Comparison of ENCODE assay signal across 10 mouse cellular contexts in the genomic region with DNA sequence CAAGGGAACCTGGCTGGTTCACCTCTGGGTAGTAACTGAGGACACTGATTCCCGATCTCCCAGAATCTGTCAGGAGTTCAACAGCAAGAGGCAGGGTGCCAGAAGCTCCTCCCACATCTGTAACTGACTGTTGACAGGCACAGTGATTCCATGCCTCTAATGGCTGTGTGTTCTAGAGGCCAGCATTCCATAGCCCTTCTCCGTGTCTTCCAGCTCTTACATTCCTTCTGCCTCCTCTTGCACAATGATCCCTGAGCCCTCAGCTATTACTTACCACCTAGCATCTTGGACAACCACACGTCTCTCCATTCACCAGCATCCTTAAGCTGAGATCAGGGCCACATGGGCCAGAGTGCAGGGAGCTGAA.
A peak's percentile ranks its signal among the peaks of the same experiment; 100 is the strongest.
DNase-seq lines count a peak whose midpoint lies in the region; ATAC-seq and TF ChIP-seq lines count a peak whose summit lies in the region.
"Had no signal": no experiment of that assay in that cellular context is flagged by ENCODE, and none has a peak within 500 bp of the region (broad histone marks: within the 10 kb centered on the region; RNA-seq: fewer than 3 reads in every experiment).

No protein-coding gene starts in this region.

- TF ChIP-seq CTCF in kidney, adult 2 months (conservative IDR thresholded peaks at IDR 0.05; ENCODE audit: insufficient read depth, insufficient read length, low read depth, low read length) = no peak
- no peak for TF ChIP-seq CTCF in lung, postnatal 0 days (IDR thresholded peaks at IDR 0.05)
- no peak for TF ChIP-seq CTCF in midbrain, postnatal 0 days (IDR thresholded peaks at IDR 0.05)

- H3K4me2 ChIP-seq in kidney, embryonic 14.5 days (replicated peaks; ENCODE audit: low read depth, low read length) = no peak overlapping the region
- H3K4me2 ChIP-seq in heart, embryonic 11.5 days = 0 out of 2 replicates have a peak overlapping the region, but pooled peaks have one; percentile 15
- no peak overlapping the region for H3K4me2 ChIP-seq in lung, postnatal 0 days (replicated peaks; ENCODE audit: low read depth, low read length)
- H3K4me2 ChIP-seq in midbrain, postnatal 0 days (ENCODE audit: low read depth, low read length, poor library complexity, severe bottlenecking) = no peak overlapping the region
- H3K4me2 ChIP-seq: hindbrain, embryonic 15.5 days; neural tube, embryonic 12.5 days had no signal

- H3K4me1 ChIP-seq in kidney, embryonic 14.5 days (ENCODE audit: control insufficient read depth, insufficient read depth, low read length) = peaks cover 28% of the 10 kb centered on the region
- H3K4me1 ChIP-seq in kidney, adult 2 months (ENCODE audit: control insufficient read depth, insufficient read depth, low read length) = no peaks in the 10 kb centered on the region
- H3K4me1 ChIP-seq in heart, embryonic 11.5 days (ENCODE audit: control insufficient read depth, insufficient read depth, low read length) = peaks cover 14% of the 10 kb centered on the region
- H3K4me1 ChIP-seq in lung, postnatal 0 days (ENCODE audit: insufficient read depth, low read depth, low read length) = no peaks in the 10 kb centered on the region
- no peaks in the 10 kb centered on the region for H3K4me1 ChIP-seq in midbrain, postnatal 0 days (ENCODE audit: insufficient read depth, low read length)

- no peak for DNase-seq in kidney, adult 2 months
- peak; percentile 34 for DNase-seq in Muller cell, postnatal 12 days (ENCODE audit: inconsistent ontology term)
- DNase-seq in lung, postnatal 0 days (ENCODE audit: low spot score) = peak; percentile 81
- DNase-seq in midbrain, postnatal 0 days (ENCODE audit: low spot score) = no peak
- DNase-seq: cerebellum, adult 18-20 months had no signal

- no peak overlapping the region for H3K27ac ChIP-seq in kidney, embryonic 14.5 days (ENCODE audit: low read depth, low read length)
- no peak overlapping the region for H3K27ac ChIP-seq in kidney, adult 2 months (ENCODE audit: insufficient read depth, low read depth, low read length)
- H3K27ac ChIP-seq in heart, embryonic 11.5 days (ENCODE audit: low read depth, low read length) = no peak overlapping the region
- H3K27ac ChIP-seq in lung, postnatal 0 days (ENCODE audit: low read length) = no peak overlapping the region
- no peak overlapping the region for H3K27ac ChIP-seq in midbrain, postnatal 0 days (ENCODE audit: low read depth, low read length)
- H3K27ac ChIP-seq: hindbrain, embryonic 15.5 days; neural tube, embryonic 12.5 days had no signal

- no peaks in the 10 kb centered on the region for H3K9me3 ChIP-seq in kidney, embryonic 14.5 days (ENCODE audit: control insufficient read depth, low read length)
- H3K9me3 ChIP-seq in heart, embryonic 11.5 days (replicated peaks; ENCODE audit: control insufficient read depth, low read length) = no peaks in the 10 kb centered on the region
- H3K9me3 ChIP-seq in lung, postnatal 0 days (ENCODE audit: low read length) = no peaks in the 10 kb centered on the region
- no peaks in the 10 kb centered on the region for H3K9me3 ChIP-seq in midbrain, postnatal 0 days (ENCODE audit: low read length)
- H3K9me3 ChIP-seq: hindbrain, embryonic 15.5 days; neural tube, embryonic 12.5 days had no signal

- H3K4me3 ChIP-seq in kidney, embryonic 14.5 days (ENCODE audit: low read length) = no peak overlapping the region
- no peak overlapping the region for H3K4me3 ChIP-seq in kidney, adult 2 months (ENCODE audit: insufficient read depth, low read depth, low read length)
- no peak overlapping the region for H3K4me3 ChIP-seq in heart, embryonic 11.5 days (ENCODE audit: low read depth, low read length)
- no peak overlapping the region for H3K4me3 ChIP-seq in lung, postnatal 0 days (ENCODE audit: low read depth, low read length)
- no peak overlapping the region for H3K4me3 ChIP-seq in midbrain, postnatal 0 days (ENCODE audit: low read depth, low read length)
- H3K4me3 ChIP-seq: hindbrain, embryonic 15.5 days; neural tube, embryonic 12.5 days had no signal

- no peak overlapping the region for H3K9ac ChIP-seq in kidney, embryonic 14.5 days (ENCODE audit: low read depth, low read length)
- no peak overlapping the region for H3K9ac ChIP-seq in heart, embryonic 11.5 days (ENCODE audit: low read depth, low read length)
- H3K9ac ChIP-seq in lung, postnatal 0 days (replicated peaks; ENCODE audit: low read depth) = no peak overlapping the region
- no peak overlapping the region for H3K9ac ChIP-seq in midbrain, postnatal 0 days (replicated peaks; ENCODE audit: low read length, poor library complexity, severe bottlenecking)
- H3K9ac ChIP-seq: hindbrain, embryonic 15.5 days; neural tube, embryonic 12.5 days had no signal

- TF ChIP-seq POLR2A in kidney, adult 2 months (IDR thresholded peaks at IDR 0.05; ENCODE audit: low read depth, low read length) = no peak

- no peak for TF ChIP-seq EP300 in lung, postnatal 0 days (IDR thresholded peaks at IDR 0.05)

- WGBS in kidney, embryonic 14.5 days = 18% methylated on average over 3 of the region's 3 CpGs
- 24% methylated on average over 3 of the region's 3 CpGs for WGBS in kidney, adult 2 months
- 17% methylated on average over 3 of the region's 3 CpGs for WGBS in heart, embryonic 11.5 days (ENCODE audit: insufficient replicate concordance)
- WGBS in lung, postnatal 0 days = 15% methylated on average over 3 of the region's 3 CpGs
- WGBS in midbrain, postnatal 0 days = 58% methylated on average over 3 of the region's 3 CpGs

- H3K36me3 ChIP-seq in kidney, embryonic 14.5 days (ENCODE audit: control insufficient read depth, insufficient read depth, low read length) = no peaks in the 10 kb centered on the region
- H3K36me3 ChIP-seq in kidney, adult 2 months (ENCODE audit: control insufficient read depth, insufficient read depth, low read length) = no peaks in the 10 kb centered on the region
- no peaks in the 10 kb centered on the region for H3K36me3 ChIP-seq in heart, embryonic 11.5 days (ENCODE audit: control insufficient read depth, insufficient read depth, low read length)
- H3K36me3 ChIP-seq in lung, postnatal 0 days (ENCODE audit: insufficient read depth, low read length) = no peaks in the 10 kb centered on the region
- H3K36me3 ChIP-seq in midbrain, postnatal 0 days (ENCODE audit: insufficient read depth, low read length) = no peaks in the 10 kb centered on the region
- H3K36me3 ChIP-seq: hindbrain, embryonic 15.5 days; neural tube, embryonic 12.5 days had no signal

- ATAC-seq in kidney, embryonic 14.5 days (ENCODE audit: low FRiP score, low TSS enrichment) = peak; percentile 48
- ATAC-seq in heart, embryonic 11.5 days (replicated peaks; ENCODE audit: insufficient number of reproducible peaks, low FRiP score, low TSS enrichment) = no peak
- peak; percentile 76 for ATAC-seq in lung, postnatal 0 days
- ATAC-seq in midbrain, postnatal 0 days (ENCODE audit: low FRiP score) = no peak
- ATAC-seq in megakaryocyte progenitor cell, adult 5-6 weeks (replicated peaks; ENCODE audit: poor library complexity) = no peak

- H3K27me3 ChIP-seq in kidney, embryonic 14.5 days (ENCODE audit: control insufficient read depth, insufficient read depth, low read length) = no peaks in the 10 kb centered on the region
- H3K27me3 ChIP-seq in kidney, adult 2 months (replicated peaks; ENCODE audit: control insufficient read depth, insufficient read depth, low read length) = no peaks in the 10 kb centered on the region
- H3K27me3 ChIP-seq in heart, embryonic 11.5 days (ENCODE audit: control insufficient read depth, insufficient read depth, low read length) = no peaks in the 10 kb centered on the region
- H3K27me3 ChIP-seq in lung, postnatal 0 days (replicated peaks; ENCODE audit: insufficient read depth, low read length) = no peaks in the 10 kb centered on the region
- no peaks in the 10 kb centered on the region for H3K27me3 ChIP-seq in midbrain, postnatal 0 days (ENCODE audit: insufficient read depth, low read length)
- H3K27me3 ChIP-seq: hindbrain, embryonic 15.5 days; neural tube, embryonic 12.5 days had no signal

Comparison
In these comparisons a context has a peak if more than half of its experiments do, and no peak if none do; other contexts are left out.
1. ATAC-seq: peak in kidney, embryonic 14.5 days (single experiment) and lung, postnatal 0 days (single experiment); none in heart, embryonic 11.5 days (single experiment), midbrain, postnatal 0 days (single experiment) and megakaryocyte progenitor cell, adult 5-6 weeks (single experiment).
2. DNase-seq: peak in Muller cell, postnatal 12 days (single experiment) and lung, postnatal 0 days (single experiment); none in kidney, adult 2 months (single experiment) and midbrain, postnatal 0 days (single experiment).